Mouse (Mus musculus) kidney, embryonic 15.5 days (tissue): ENCODE data around the gene Rassf1. TPM values are rescaled to one million over a fixed set of nuclear protein-coding genes. Genes with fewer than 3 reads are reported as not detected.

ENCODE experiments used
- polyA plus RNA-seq: library from polyadenylated mRNA; unstranded; fragments of >200 nt; fragmentation: Nextera tagmentation; extraction: Ambion mirVana; gene quantifications from 2 replicates; pipeline ENCODE4 v1.2.1, GENCODE M21; 2015

Gene Rassf1
- polyA plus RNA-seq, 1 experiment from 2014 or later = 63.4 TPM

Other genes with a start within 250 kb of the Rassf1 start
- 10.9 and 11.8 TPM in 2 replicates for gene Hemk1, start 213.2 kb upstream of the Rassf1 start, polyA plus RNA-seq
- 0.81 and 0.90 TPM in 2 replicates for gene 6430571L13Rik, start 211.0 kb upstream of the Rassf1 start, polyA plus RNA-seq
- 0.84 and 0.93 TPM in 2 replicates for gene Cacna2d2, start 151.9 kb upstream of the Rassf1 start, polyA plus RNA-seq
- 45.0 and 49.4 TPM in 2 replicates for gene Tmem115, start 17.6 kb upstream of the Rassf1 start, polyA plus RNA-seq
- 31.5 and 33.9 TPM in 2 replicates for gene Cyb561d2, start 9.4 kb upstream of the Rassf1 start, polyA plus RNA-seq
- gene Nprl2, start 9.3 kb upstream of the Rassf1 start, polyA plus RNA-seq = 44.4 and 46.8 TPM in 2 replicates
- gene Zmynd10, start 4.3 kb upstream of the Rassf1 start, polyA plus RNA-seq = 1.2 and 2.9 TPM in 2 replicates
- gene Tusc2, start 11.7 kb downstream of the Rassf1 start, polyA plus RNA-seq = 46.5 and 46.8 TPM in 2 replicates
- 111 and 117 TPM in 2 replicates for gene Hyal2, start 16.4 kb downstream of the Rassf1 start, polyA plus RNA-seq
- 8.6 and 10.5 TPM in 2 replicates for gene Hyal1, start 25.4 kb downstream of the Rassf1 start, polyA plus RNA-seq
- 16.0 and 19.3 TPM in 2 replicates for gene Naa80, start 27.3 kb downstream of the Rassf1 start, polyA plus RNA-seq
- gene Hyal3, start 29.3 kb downstream of the Rassf1 start, polyA plus RNA-seq = 1.3 TPM in 2 replicates
- gene Ifrd2, start 36.1 kb downstream of the Rassf1 start, polyA plus RNA-seq = 47.8 and 55.8 TPM in 2 replicates
- gene Sema3b, start 57.7 kb downstream of the Rassf1 start, polyA plus RNA-seq = 21.1 and 22.5 TPM in 2 replicates
- 403 and 424 TPM in 2 replicates for gene Gnai2, start 83.8 kb downstream of the Rassf1 start, polyA plus RNA-seq
- gene Slc38a3, start 118.0 kb downstream of the Rassf1 start, polyA plus RNA-seq = 7.1 and 8.1 TPM in 2 replicates
- 3.9 and 4.6 TPM in 2 replicates for gene Gnat1, start 128.2 kb downstream of the Rassf1 start, polyA plus RNA-seq
- gene Sema3f, start 158.9 kb downstream of the Rassf1 start, polyA plus RNA-seq = 21.3 and 23.9 TPM in 2 replicates
- gene Rbm5, start 219.4 kb downstream of the Rassf1 start, polyA plus RNA-seq = 194 and 207 TPM in 2 replicates